Mouse (Mus musculus) brain, embryonic 18.5 days (tissue): Measurements from ENCODE around the gene Siae.

Source experiments
- DNase-seq: peaks from one replicate; pipeline ENCODE4 v3.0.0-alpha.2; 2012; ENCODE audit warnings: low read depth, low spot score

Gene Siae

GRCm38 (mm10) chr9:37540701-37541575 lies 14.6 kb upstream of the Siae start:
- no peak for DNase-seq

- no peak for DNase-seq
Observed at GRCm38 (mm10) chr9:37541851-37542642, 13.5 kb upstream of the Siae start.

- DNase-seq = no peak
Observed at GRCm38 (mm10) chr9:37543869-37544440, 11.5 kb upstream of the Siae start.

- no peak for DNase-seq
Observed at GRCm38 (mm10) chr9:37544447-37545165, 10.9 kb upstream of the Siae start.

- DNase-seq = no peak
Observed at GRCm38 (mm10) chr9:37545166-37545610, 10.3 kb upstream of the Siae start.

GRCm38 (mm10) chr9:37545847-37546452 lies 9.5 kb upstream of the Siae start:
- no peak for DNase-seq

GRCm38 (mm10) chr9:37546889-37547288 lies 8.6 kb upstream of the Siae start:
- DNase-seq = no peak

- no peak for DNase-seq
Observed at GRCm38 (mm10) chr9:37550435-37550834, 5.1 kb upstream of the Siae start.

- no peak for DNase-seq
Observed at GRCm38 (mm10) chr9:37551751-37552531, 3.6 kb upstream of the Siae start.

- peak; percentile 50 for DNase-seq
Observed at GRCm38 (mm10) chr9:37552536-37553293, 2.8 kb upstream of the Siae start, which contains the start of gene Nrgn. Gene Nrgn (minus strand): TSS chr9:37552904.

- DNase-seq = no peak
Observed at GRCm38 (mm10) chr9:37554279-37554678, 1.2 kb upstream of the Siae start.

- DNase-seq = no peak
Observed at GRCm38 (mm10) chr9:37556366-37556765, 868 bp downstream of the Siae start.

- DNase-seq = no peak
Observed at GRCm38 (mm10) chr9:37560617-37561016, 5.1 kb downstream of the Siae start.

GRCm38 (mm10) chr9:37563805-37564204 lies 8.3 kb downstream of the Siae start:
- DNase-seq = no peak

- no peak for DNase-seq
Observed at GRCm38 (mm10) chr9:37567019-37567418, 11.5 kb downstream of the Siae start.

GRCm38 (mm10) chr9:37567454-37567853 lies 12.0 kb downstream of the Siae start:
- DNase-seq = no peak

GRCm38 (mm10) chr9:37567892-37568604 lies 12.6 kb downstream of the Siae start:
- no peak for DNase-seq

GRCm38 (mm10) chr9:37568605-37569214 lies 13.2 kb downstream of the Siae start:
- no peak for DNase-seq
